Mouse (Mus musculus): ENCODE measurements around the gene Gm49405. TPM values are rescaled to one million over a fixed set of nuclear protein-coding genes. Genes with fewer than 3 reads are reported as not detected.

Gene Gm49405
- total and polyA plus RNA-seq, 3 experiments: 3.6 to 5.7 TPM; not detected in 1

GRCm38 (mm10) chr19:3975866-3976265, 24.6 kb upstream of the Gm49405 start:
- no peaks in the 10 kb centered on the region for H3K9me3 ChIP-seq (replicated peaks; ENCODE audit: insufficient read depth, low read length)
- H3K4me1 ChIP-seq (ENCODE audit: control insufficient read depth in 1 of 2, insufficient read depth in 2 of 2, low read length in 2 of 2): no peaks in the 10 kb centered on the region
- no peaks in the 10 kb centered on the region for H3K79me2 ChIP-seq (ENCODE audit: control insufficient read depth, insufficient read depth, low read length, poor library complexity)
- DNase-seq (ENCODE audit: low read depth, low spot score): no peak
- no peak overlapping the region for H3K27ac ChIP-seq (ENCODE audit: control insufficient read depth, low read depth, low read length)
- H3K4me3 ChIP-seq (ENCODE audit: control insufficient read depth in 1 of 2, insufficient read depth in 1 of 2, low read depth in 2 of 2, low read length in 2 of 2): no peak overlapping the region
- peaks cover 0 to 2% of the 10 kb centered on the region in 2 experiments; a peak in 2 of 4 replicates for H3K27me3 ChIP-seq (ENCODE audit: control insufficient read depth in 1 of 2, insufficient read depth in 2 of 2, low read length in 2 of 2)
- TF ChIP-seq ELF1 (IDR thresholded peaks at IDR 0.05; ENCODE audit: low read depth, low read length) (no peak), USF1 (IDR thresholded peaks at IDR 0.05; ENCODE audit: low read depth, low read length) (no peak), MAX (IDR thresholded peaks at IDR 0.05; ENCODE audit: low read length) (no peak), GATA1 (IDR thresholded peaks at IDR 0.05; ENCODE audit: low read depth, low read length) (no peak), TBP (IDR thresholded peaks at IDR 0.05; ENCODE audit: low read depth, low read length) (no peak), UBTF (IDR thresholded peaks at IDR 0.05; ENCODE audit: borderline replicate concordance, insufficient read depth, low read depth, low read length) (no peak), MXI1 (IDR thresholded peaks at IDR 0.05; ENCODE audit: low read depth, low read length) (no peak), SMC3 (IDR thresholded peaks at IDR 0.05; ENCODE audit: low read depth, low read length) (no peak), ZNF384 (IDR thresholded peaks at IDR 0.05; ENCODE audit: low read depth, low read length) (no peak), RAD21 (IDR thresholded peaks at IDR 0.05; ENCODE audit: low read depth, low read length) (no peak), BHLHE40 (IDR thresholded peaks at IDR 0.05; ENCODE audit: borderline replicate concordance, low read depth, low read length) (no peak), MAFK (IDR thresholded peaks at IDR 0.05; ENCODE audit: borderline replicate concordance, low read depth, low read length) (no peak), MEF2A (IDR thresholded peaks at IDR 0.05; ENCODE audit: extremely low read depth, insufficient replicate concordance, low read depth, low read length, poor library complexity, severe bottlenecking) (no peak), ETS1 (IDR thresholded peaks at IDR 0.05; ENCODE audit: low read depth, low read length) (no peak), POLR2A (IDR thresholded peaks at IDR 0.05; ENCODE audit: control insufficient read depth in 1 of 2, insufficient read depth in 1 of 2, low read depth in 1 of 2, low read length in 2 of 2, poor library complexity in 1 of 2) (no peak), CHD1 (IDR thresholded peaks at IDR 0.05; ENCODE audit: low read depth, low read length) (no peak), HCFC1 (IDR thresholded peaks at IDR 0.05; ENCODE audit: low read depth, low read length) (no peak), KAT2A (conservative IDR thresholded peaks at IDR 0.05; ENCODE audit: low read depth, low read length) (no peak)
- no peak overlapping the region for H3K9ac ChIP-seq (ENCODE audit: control insufficient read depth, low read depth, low read length, poor library complexity, severe bottlenecking)
- H3K36me3 ChIP-seq (ENCODE audit: control insufficient read depth in 1 of 2, insufficient read depth in 2 of 2, low read length in 2 of 2): no peaks in the 10 kb centered on the region

- no peaks in the 10 kb centered on the region for H3K79me2 ChIP-seq (ENCODE audit: control insufficient read depth, insufficient read depth, low read length, poor library complexity)
- TF ChIP-seq NRF1 (IDR thresholded peaks at IDR 0.05; ENCODE audit: insufficient read depth, low read depth, low read length, poor library complexity, severe bottlenecking) (no peak), SMC3 (IDR thresholded peaks at IDR 0.05; ENCODE audit: low read depth, low read length) (peak; percentile 91), CTCF (IDR thresholded peaks at IDR 0.05 in 2 of 3, conservative IDR thresholded peaks at IDR 0.05 in 1 of 3; ENCODE audit: control insufficient read depth in 1 of 3, insufficient read depth in 1 of 3, low read depth in 2 of 3, low read length in 3 of 3, poor library complexity in 1 of 3, severe bottlenecking in 1 of 3) (peak; percentile 47 to 96 (median 83)), RAD21 (IDR thresholded peaks at IDR 0.05; ENCODE audit: low read depth, low read length) (peak; percentile 93), UBTF (IDR thresholded peaks at IDR 0.05; ENCODE audit: borderline replicate concordance, insufficient read depth, low read depth, low read length) (no peak), ZC3H11A (IDR thresholded peaks at IDR 0.05; ENCODE audit: low read depth, low read length) (peak; percentile 87)
- no peak overlapping the region for H3K27ac ChIP-seq (ENCODE audit: control insufficient read depth, low read depth, low read length)
- H3K27me3 ChIP-seq (ENCODE audit: control insufficient read depth in 1 of 2, insufficient read depth in 2 of 2, low read length in 2 of 2): no peaks in the 10 kb centered on the region; a peak in 1 of 4 replicates
- no peaks in the 10 kb centered on the region for H3K9me3 ChIP-seq (replicated peaks; ENCODE audit: insufficient read depth, low read length)
- no peaks in the 10 kb centered on the region for H3K36me3 ChIP-seq (ENCODE audit: control insufficient read depth in 1 of 2, insufficient read depth in 2 of 2, low read length in 2 of 2)
- no peak overlapping the region for H3K9ac ChIP-seq (ENCODE audit: control insufficient read depth, low read depth, low read length, poor library complexity, severe bottlenecking)
- H3K4me3 ChIP-seq (ENCODE audit: control insufficient read depth in 1 of 2, insufficient read depth in 1 of 2, low read depth in 2 of 2, low read length in 2 of 2): no peak overlapping the region
- no peaks in the 10 kb centered on the region for H3K4me1 ChIP-seq (ENCODE audit: control insufficient read depth in 1 of 2, insufficient read depth in 2 of 2, low read length in 2 of 2)
- DNase-seq (ENCODE audit: low read depth, low spot score): peak; percentile 86
These were observed 20.1 kb upstream of the Gm49405 start for GRCm38 (mm10) chr19:3980309-3980708.

All from MEL (cell line).